Comparison of ENCODE assay signal across 13 mouse cellular contexts in genomic region chr2:84750115-84750514, GRCm38 (mm10). TPM values are rescaled to one million over a fixed set of nuclear protein-coding genes. Genes with fewer than 3 reads are reported as not detected.
DNase-seq lines count a peak whose midpoint lies in the region; ATAC-seq and TF ChIP-seq lines count a peak whose summit lies in the region.
"Had no signal": no experiment of that assay in that cellular context is flagged by ENCODE, and none has a peak within 500 bp of the region (broad histone marks: within the 10 kb centered on the region; RNA-seq: fewer than 3 reads in every experiment).

No protein-coding gene starts in this region.

- no peaks in the 10 kb centered on the region for H3K9me3 ChIP-seq in heart, embryonic 10.5 days
- no peaks in the 10 kb centered on the region for H3K9me3 ChIP-seq in limb, embryonic 14.5 days (ENCODE audit: control insufficient read depth, low read length)
- no peaks in the 10 kb centered on the region for H3K9me3 ChIP-seq in stomach, embryonic 14.5 days (ENCODE audit: control insufficient read depth, low read depth, low read length)
- H3K9me3 ChIP-seq: embryonic facial prominence, embryonic 12.5 days had no signal

- peak; percentile 75 for ATAC-seq in limb, embryonic 14.5 days (ENCODE audit: low FRiP score, low read depth)
- 0 out of 2 replicates have a peak, but pooled peaks have one; percentile 18 for ATAC-seq in stomach, embryonic 14.5 days (ENCODE audit: insufficient number of reproducible peaks, insufficient read depth, low FRiP score, low read depth)

- H3K9ac ChIP-seq in limb, embryonic 14.5 days (ENCODE audit: low read depth, low read length, severe bottlenecking), result no peak overlapping the region
- H3K9ac ChIP-seq in stomach, embryonic 14.5 days (replicated peaks; ENCODE audit: low read depth, low read length), result no peak overlapping the region
- H3K9ac ChIP-seq: embryonic facial prominence, embryonic 12.5 days had no signal

- WGBS in heart, embryonic 10.5 days, result 73% methylated on average over 6 of the region's 6 CpGs
- WGBS in limb, embryonic 14.5 days, result 73% methylated on average over 6 of the region's 6 CpGs
- 45% methylated on average over 6 of the region's 6 CpGs for WGBS in stomach, embryonic 14.5 days

- no peak overlapping the region for H3K4me3 ChIP-seq in heart, embryonic 10.5 days
- no peak overlapping the region for H3K4me3 ChIP-seq in limb, embryonic 14.5 days (replicated peaks; ENCODE audit: low read length)
- H3K4me3 ChIP-seq in stomach, embryonic 14.5 days (ENCODE audit: low read depth, low read length), result no peak overlapping the region
- H3K4me3 ChIP-seq: embryonic facial prominence, embryonic 12.5 days had no signal

- H3K27me3 ChIP-seq in heart, embryonic 10.5 days (ENCODE audit: insufficient read depth, poor library complexity, severe bottlenecking), result no peaks in the 10 kb centered on the region
- H3K27me3 ChIP-seq in limb, embryonic 14.5 days (ENCODE audit: control insufficient read depth, insufficient read depth, low read length), result no peaks in the 10 kb centered on the region
- H3K27me3 ChIP-seq in stomach, embryonic 14.5 days (ENCODE audit: control insufficient read depth, insufficient read depth, low read length), result no peaks in the 10 kb centered on the region
- H3K27me3 ChIP-seq: embryonic facial prominence, embryonic 12.5 days had no signal

- no peak overlapping the region for H3K27ac ChIP-seq in heart, embryonic 10.5 days
- no peak overlapping the region for H3K27ac ChIP-seq in limb, embryonic 14.5 days (replicated peaks; ENCODE audit: low read depth, low read length)
- H3K27ac ChIP-seq in stomach, embryonic 14.5 days (ENCODE audit: low read length), result no peak overlapping the region
- H3K27ac ChIP-seq: embryonic facial prominence, embryonic 12.5 days; macrophage had no signal

- peak; percentile 96 for DNase-seq in heart, adult 11 months
- DNase-seq in heart, embryonic 10.5 days (ENCODE audit: low spot score), result no peak
- peak; percentile 52 for DNase-seq in kidney, postnatal 10 days
- DNase-seq in kidney, adult 8-10 months, result no peak
- peak; percentile 49 for DNase-seq in limb, embryonic 14.5 days (ENCODE audit: low spot score)
- DNase-seq in adipocyte (ENCODE audit: low spot score), result no peak
- no peak for DNase-seq in MN1 (ENCODE audit: low spot score)
- DNase-seq: cerebellum, postnatal 25 days; liver; midbrain, embryonic 14.5 days had no signal

- no peaks in the 10 kb centered on the region for H3K36me3 ChIP-seq in heart, embryonic 10.5 days
- H3K36me3 ChIP-seq in limb, embryonic 14.5 days (ENCODE audit: control insufficient read depth, insufficient read depth, low read length), result no peaks in the 10 kb centered on the region
- H3K36me3 ChIP-seq in stomach, embryonic 14.5 days (ENCODE audit: control insufficient read depth, insufficient read depth, low read length), result no peaks in the 10 kb centered on the region
- H3K36me3 ChIP-seq: embryonic facial prominence, embryonic 12.5 days had no signal

- 0 out of 2 replicates have a peak, but pooled peaks cover 7% of the 10 kb centered on the region for H3K4me1 ChIP-seq in heart, embryonic 10.5 days
- H3K4me1 ChIP-seq in limb, embryonic 14.5 days (ENCODE audit: control insufficient read depth, insufficient read depth, low read length), result no peaks in the 10 kb centered on the region
- H3K4me1 ChIP-seq in stomach, embryonic 14.5 days (ENCODE audit: control insufficient read depth, insufficient read depth, low read length), result no peaks in the 10 kb centered on the region
- H3K4me1 ChIP-seq: embryonic facial prominence, embryonic 12.5 days had no signal

- TF ChIP-seq POLR2A in limb, embryonic 14.5 days (IDR thresholded peaks at IDR 0.05; ENCODE audit: borderline replicate concordance, extremely low read depth, insufficient read depth, insufficient read length), result no peak

- H3K4me2 ChIP-seq in limb, embryonic 14.5 days (replicated peaks; ENCODE audit: low read depth, low read length, severe bottlenecking), result no peak overlapping the region
- H3K4me2 ChIP-seq in stomach, embryonic 14.5 days (replicated peaks; ENCODE audit: low read depth, low read length), result no peak overlapping the region
- H3K4me2 ChIP-seq: embryonic facial prominence, embryonic 12.5 days had no signal

RNA-seq across cellular contexts. Expression of gene Gm19426, which starts 6.7 kb away (rescaled TPM):
- polyA plus RNA-seq in heart, embryonic 10.5 days (2016; fragmentation: Nextera tagmentation; extraction: Ambion mirVana), result 6.9 and 7.3 TPM in 2 replicates
- polyA plus RNA-seq in limb, embryonic 14.5 days (2012; rRNA removed), result 11.6 and 14.9 TPM in 2 replicates
- polyA plus RNA-seq in limb, embryonic 14.5 days (2014; fragmentation: Nextera tagmentation; extraction: Ambion mirVana), result 4.3 and 5.7 TPM in 2 replicates
- polyA plus RNA-seq in stomach, embryonic 14.5 days (2014; fragmentation: Nextera tagmentation; extraction: Ambion mirVana), result 5.1 and 5.9 TPM in 2 replicates
- polyA plus RNA-seq: macrophage had no signal

RNA-seq across cellular contexts. Expression of gene Ypel4, which starts 16.3 kb away (rescaled TPM):
- polyA plus RNA-seq in heart, embryonic 10.5 days (2016; fragmentation: Nextera tagmentation; extraction: Ambion mirVana), result 6.4 and 6.8 TPM in 2 replicates
- polyA plus RNA-seq in limb, embryonic 14.5 days (2012; rRNA removed), result 13.2 and 14.6 TPM in 2 replicates
- polyA plus RNA-seq in limb, embryonic 14.5 days (2014; fragmentation: Nextera tagmentation; extraction: Ambion mirVana), result 7.4 and 9.0 TPM in 2 replicates
- 9.3 and 10.7 TPM in 2 replicates for polyA plus RNA-seq in stomach, embryonic 14.5 days (2014; fragmentation: Nextera tagmentation; extraction: Ambion mirVana)
- polyA plus RNA-seq: macrophage had no signal

RNA-seq across cellular contexts. Expression of gene Clp1, which starts 23.0 kb away (rescaled TPM):
- 30.0 and 42.1 TPM in 2 replicates for polyA plus RNA-seq in heart, embryonic 10.5 days (2016; fragmentation: Nextera tagmentation; extraction: Ambion mirVana)
- polyA plus RNA-seq in limb, embryonic 14.5 days (2012; rRNA removed), result 19.5 and 21.1 TPM in 2 replicates
- polyA plus RNA-seq in limb, embryonic 14.5 days (2014; fragmentation: Nextera tagmentation; extraction: Ambion mirVana), result 30.7 and 30.9 TPM in 2 replicates
- polyA plus RNA-seq in stomach, embryonic 14.5 days (2014; fragmentation: Nextera tagmentation; extraction: Ambion mirVana), result 26.7 and 28.9 TPM in 2 replicates

RNA-seq across cellular contexts. Expression of gene Serping1, which starts 25.1 kb away (rescaled TPM):
- polyA plus RNA-seq in heart, embryonic 10.5 days (2016; fragmentation: Nextera tagmentation; extraction: Ambion mirVana), result 22.0 and 28.5 TPM in 2 replicates
- 38.9 and 41.2 TPM in 2 replicates for polyA plus RNA-seq in limb, embryonic 14.5 days (2012; rRNA removed)
- polyA plus RNA-seq in limb, embryonic 14.5 days (2014; fragmentation: Nextera tagmentation; extraction: Ambion mirVana), result 44.1 and 44.4 TPM in 2 replicates
- 84.2 and 93.7 TPM in 2 replicates for polyA plus RNA-seq in stomach, embryonic 14.5 days (2014; fragmentation: Nextera tagmentation; extraction: Ambion mirVana)

RNA-seq across cellular contexts. Expression of gene Zdhhc5, which starts 35.1 kb away (rescaled TPM):
- polyA plus RNA-seq in heart, embryonic 10.5 days (2016; fragmentation: Nextera tagmentation; extraction: Ambion mirVana), result 33.3 and 33.4 TPM in 2 replicates
- 46.6 and 55.4 TPM in 2 replicates for polyA plus RNA-seq in limb, embryonic 14.5 days (2012; rRNA removed)
- polyA plus RNA-seq in limb, embryonic 14.5 days (2014; fragmentation: Nextera tagmentation; extraction: Ambion mirVana), result 34.0 and 36.5 TPM in 2 replicates
- polyA plus RNA-seq in stomach, embryonic 14.5 days (2014; fragmentation: Nextera tagmentation; extraction: Ambion mirVana), result 35.9 and 36.5 TPM in 2 replicates

Comparison
In these comparisons a context has a peak if more than half of its experiments do, and no peak if none do; other contexts are left out.
1. DNase-seq: peak in heart, adult 11 months (single experiment), kidney, postnatal 10 days (single experiment) and limb, embryonic 14.5 days (single experiment); none in heart, embryonic 10.5 days (single experiment), kidney, adult 8-10 months (0 of 2), adipocyte (single experiment) and MN1 (single experiment).